Mouse (Mus musculus) Patski (cell line): Measurements from ENCODE around the gene Itgav. TPM values are rescaled to one million over a fixed set of nuclear protein-coding genes. Genes with fewer than 3 reads are reported as not detected.

Experiments used
- ATAC-seq: fragments of 100-300 bp; one replicate; pipeline ENCODE4 v1.8.0; 2021
- CTCF ChIA-PET: fragments of 350-600 bp; sonication (Branson Sonifier 250); formaldehyde crosslinking; loops from one replicate; lab custom pipeline; 2022; ENCODE audit warnings: inconsistent platforms; lab: Charles Lee
- POLR2A ChIA-PET: fragments of 350-600 bp; sonication (Branson Sonifier 250); formaldehyde crosslinking; loops from one replicate; lab custom pipeline; 2022; ENCODE audit warnings: antibody characterized with exemption, inconsistent platforms; lab: Charles Lee
- DNase-seq: peaks from one replicate; pipeline ENCODE4 v3.0.0-alpha.2; 2011; ENCODE audit warnings: low read depth, low spot score
- H3K27me3 ChIP-seq: fragments of 371-371 bp; one replicate; pipeline ENCODE4 v1.5.1; 2021
- CTCF ChIP-seq: fragments of 100-300 bp; IDR thresholded peaks from one replicate; pipeline ENCODE4 v1.5.1; 2021
- in situ Hi-C: fragments of 300-500 bp; cut with MboI; formaldehyde crosslinking; loops from 3 replicates; pipeline ENCODE4 v1.11.1; 2018; ENCODE audit warnings: low pct_unique_long_range_greater_than_20kb, mixed read lengths
- polyA plus RNA-seq: library from polyadenylated mRNA; unstranded; gene quantifications from one replicate; pipeline ENCODE4 v1.2.3, GENCODE M21; 2021

Gene Itgav
- polyA plus RNA-seq, 1 experiment from 2014 or later = 374 TPM

DNA sequence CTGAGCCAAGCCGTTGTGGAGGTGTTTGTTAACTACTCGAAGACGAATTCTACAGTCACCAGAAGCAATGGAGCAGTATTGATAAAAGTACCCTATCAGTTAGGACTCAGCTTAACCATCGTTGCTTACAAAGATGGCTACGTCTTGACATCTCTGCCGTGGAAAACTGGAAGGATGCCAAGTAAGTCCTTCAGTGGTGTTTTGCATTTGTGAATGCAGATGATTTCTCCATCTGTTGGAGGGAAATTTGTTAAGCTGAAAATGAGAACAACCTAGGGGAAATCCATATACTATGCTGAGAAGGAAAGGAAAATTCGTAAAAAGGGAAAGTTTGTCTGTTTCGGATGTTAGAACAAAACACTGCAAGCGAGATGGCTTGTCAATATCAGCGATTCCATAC, 129.2 kb downstream of the Itgav start:
- ATAC-seq (no peak), DNase-seq (no peak)
- in situ Hi-C loops = no loop called here
- ChIA-PET POLR2A (no interaction called here), CTCF (no interaction called here)
- peaks cover 15% of the 10 kb centered on the region for H3K27me3 ChIP-seq
- TF ChIP-seq CTCF = no peak

DNA sequence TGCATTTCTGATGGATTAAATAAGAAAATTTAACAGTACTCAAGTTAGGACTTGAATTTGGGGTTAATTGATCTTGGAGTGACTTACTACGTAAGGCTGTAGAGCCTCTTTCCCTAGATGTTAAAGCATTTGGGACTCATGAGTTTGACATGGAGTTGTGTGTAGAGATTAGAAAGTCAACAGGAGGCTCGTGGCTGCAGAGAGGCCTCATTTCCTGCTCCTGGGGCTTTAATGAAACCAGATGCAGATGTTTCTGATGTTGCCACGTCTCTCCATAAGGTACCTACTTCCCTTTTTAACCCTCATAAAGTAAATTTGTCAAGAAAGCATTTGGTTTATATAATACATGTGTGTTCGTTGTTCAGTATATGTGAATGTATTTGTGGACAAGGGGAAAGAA, 132.0 kb downstream of the Itgav start:
- DNase-seq (no peak), ATAC-seq (no peak)
- POLR2A ChIA-PET = no interaction called here
- TF ChIP-seq CTCF = no peak
- in situ Hi-C loops = no loop called here
- CTCF ChIA-PET = no interaction called here
- peaks cover 11% of the 10 kb centered on the region for H3K27me3 ChIP-seq

Other genes starting within 250 kb of the Itgav start
- 85.5 TPM for gene Zc3h15, start 80.0 kb upstream of the Itgav start, polyA plus RNA-seq
- gene Fam171b, start 88.2 kb downstream of the Itgav start, polyA plus RNA-seq = 0.49 TPM
- not detected for gene Zswim2, start 216.8 kb downstream of the Itgav start, polyA plus RNA-seq
- gene Gm13698, start 231.3 kb downstream of the Itgav start, polyA plus RNA-seq = 1.3 TPM
- 1.3 TPM for gene Gm13693, start 237.1 kb downstream of the Itgav start, polyA plus RNA-seq
- not detected for gene Gm13695, start 242.9 kb downstream of the Itgav start, polyA plus RNA-seq
- gene Gm13696, start 248.7 kb downstream of the Itgav start, polyA plus RNA-seq = 1.3 TPM